Mouse (Mus musculus): ENCODE measurements around the gene Ndufv1. TPM values are rescaled to one million over a fixed set of nuclear protein-coding genes. Genes with fewer than 3 reads are reported as not detected.
"Not testable (repeated sequence)": the region's sequence is repeated elsewhere in the genome, so short reads cannot be mapped to it uniquely, and the experiment has no call there.

Gene Ndufv1
- polyA plus RNA-seq, 1 experiment from 2014 or later: 285 TPM

GRCm38 (mm10) chr19:4044109-4044508 is 31.5 kb upstream of the Ndufv1 start:
- H3K27ac ChIP-seq (ENCODE audit: low read length); H3K9ac ChIP-seq (replicated peaks; ENCODE audit: low read length); H3K27me3 ChIP-seq (ENCODE audit: insufficient read depth, low read length); H3K4me1 ChIP-seq (ENCODE audit: insufficient read depth, low read length); H3K36me3 ChIP-seq (ENCODE audit: insufficient read depth, low read length); H3K9me3 ChIP-seq (ENCODE audit: low read length); H3K4me2 ChIP-seq (replicated peaks; ENCODE audit: low read depth, low read length); H3K4me3 ChIP-seq (ENCODE audit: low read length); ATAC-seq (ENCODE audit: low FRiP score, low TSS enrichment): not testable (repeated sequence)
- 88% methylated on average over 5 of the region's 5 CpGs for WGBS

GRCm38 (mm10) chr19:4042124-4042523 is 29.5 kb upstream of the Ndufv1 start:
- peaks cover 9% of the 10 kb centered on the region; the same call in 1 of the 2 replicates for H3K4me1 ChIP-seq (ENCODE audit: insufficient read depth, low read length)
- no peaks in the 10 kb centered on the region for H3K27me3 ChIP-seq (ENCODE audit: insufficient read depth, low read length)
- no peak overlapping the region for H3K27ac ChIP-seq (ENCODE audit: low read length)
- H3K36me3 ChIP-seq (ENCODE audit: insufficient read depth, low read length): no peaks in the 10 kb centered on the region
- no peak overlapping the region for H3K4me3 ChIP-seq (ENCODE audit: low read length)
- H3K9ac ChIP-seq (replicated peaks; ENCODE audit: low read length): no peak overlapping the region
- H3K4me2 ChIP-seq (replicated peaks; ENCODE audit: low read depth, low read length): no peak overlapping the region
- 73% methylated on average over 14 of the region's 14 CpGs for whole genome bisulfite sequencing
- H3K9me3 ChIP-seq (ENCODE audit: low read length): no peaks in the 10 kb centered on the region
- no peak for ATAC-seq (ENCODE audit: low FRiP score, low TSS enrichment)

GRCm38 (mm10) chr19:4041500-4041899 is 28.9 kb upstream of the Ndufv1 start:
- H3K27me3 ChIP-seq (ENCODE audit: insufficient read depth, low read length); ATAC-seq (ENCODE audit: low FRiP score, low TSS enrichment); H3K9me3 ChIP-seq (ENCODE audit: low read length); H3K4me2 ChIP-seq (replicated peaks; ENCODE audit: low read depth, low read length); H3K27ac ChIP-seq (ENCODE audit: low read length); H3K36me3 ChIP-seq (ENCODE audit: insufficient read depth, low read length); H3K4me3 ChIP-seq (ENCODE audit: low read length); H3K9ac ChIP-seq (replicated peaks; ENCODE audit: low read length): not testable (repeated sequence)
- WGBS: 92% methylated on average over 3 of the region's 4 CpGs
- H3K4me1 ChIP-seq (ENCODE audit: insufficient read depth, low read length): peaks cover 12% of the 10 kb centered on the region

GRCm38 (mm10) chr19:4040941-4041340 is 28.3 kb upstream of the Ndufv1 start:
- not testable (repeated sequence) for H3K4me3 ChIP-seq (ENCODE audit: low read length); H3K9ac ChIP-seq (replicated peaks; ENCODE audit: low read length); H3K9me3 ChIP-seq (ENCODE audit: low read length); H3K36me3 ChIP-seq (ENCODE audit: insufficient read depth, low read length); H3K4me2 ChIP-seq (replicated peaks; ENCODE audit: low read depth, low read length); H3K27me3 ChIP-seq (ENCODE audit: insufficient read depth, low read length); ATAC-seq (ENCODE audit: low FRiP score, low TSS enrichment); H3K27ac ChIP-seq (ENCODE audit: low read length)
- WGBS: 77% methylated on average over 5 of the region's 5 CpGs
- peaks cover 17% of the 10 kb centered on the region for H3K4me1 ChIP-seq (ENCODE audit: insufficient read depth, low read length)

- peak within 1 kb of the TSS; percentile 95 for H3K9ac ChIP-seq (replicated peaks; ENCODE audit: low read length)
- 0% methylated on average over 26 of the region's 26 CpGs for whole genome bisulfite sequencing
- ATAC-seq (ENCODE audit: low FRiP score, low TSS enrichment): peak; percentile 87
- peaks cover 20% of the 10 kb centered on the region for H3K4me1 ChIP-seq (ENCODE audit: insufficient read depth, low read length)
- peak within 1 kb of the TSS; percentile 79 for H3K27ac ChIP-seq (ENCODE audit: low read length)
- peak within 1 kb of the TSS; percentile 77 for H3K4me2 ChIP-seq (replicated peaks; ENCODE audit: low read depth, low read length)
- H3K4me3 ChIP-seq (ENCODE audit: low read length): peak within 1 kb of the TSS; percentile 81
- H3K27me3 ChIP-seq (ENCODE audit: insufficient read depth, low read length): no peaks in the 10 kb centered on the region
- no peaks in the 10 kb centered on the region for H3K9me3 ChIP-seq (ENCODE audit: low read length)
- H3K36me3 ChIP-seq (ENCODE audit: insufficient read depth, low read length): peaks cover 4% of the 10 kb centered on the region
Measured at GRCm38 (mm10) chr19:4037788-4038232, 25.2 kb upstream of the Ndufv1 start, which contains the start of gene Gstp1. Gene Gstp1 (minus strand): TSS chr19:4037985.

- H3K27me3 ChIP-seq (ENCODE audit: insufficient read depth, low read length); H3K36me3 ChIP-seq (ENCODE audit: insufficient read depth, low read length); H3K9me3 ChIP-seq (ENCODE audit: low read length): not testable (repeated sequence)
- Histone ChIP-seq H3K4me1 (ENCODE audit: insufficient read depth, low read length) (peaks cover 20% of the 10 kb centered on the region), H3K27ac (ENCODE audit: low read length) (peak overlapping the region; percentile 79), H3K4me2 (replicated peaks; ENCODE audit: low read depth, low read length) (peak overlapping the region; percentile 77), H3K9ac (replicated peaks; ENCODE audit: low read length) (peak overlapping the region; percentile 95), H3K4me3 (ENCODE audit: low read length) (peak overlapping the region; percentile 81)
- WGBS: 23% methylated on average over 7 of the region's 8 CpGs
- peak; percentile 32 for ATAC-seq (ENCODE audit: low FRiP score, low TSS enrichment)
Measured at GRCm38 (mm10) chr19:4037154-4037787, 24.7 kb upstream of the Ndufv1 start.

GRCm38 (mm10) chr19:4036327-4037045 is 23.9 kb upstream of the Ndufv1 start:
- H3K27me3 ChIP-seq (ENCODE audit: insufficient read depth, low read length): no peaks in the 10 kb centered on the region
- peaks cover 4% of the 10 kb centered on the region for H3K36me3 ChIP-seq (ENCODE audit: insufficient read depth, low read length)
- no peak for ATAC-seq (ENCODE audit: low FRiP score, low TSS enrichment)
- no peak overlapping the region for H3K27ac ChIP-seq (ENCODE audit: low read length)
- H3K4me2 ChIP-seq (replicated peaks; ENCODE audit: low read depth, low read length): peak overlapping the region; percentile 35
- 0 out of 2 replicates have a peak overlapping the region, but pooled peaks have one; percentile 0 for H3K4me3 ChIP-seq (ENCODE audit: low read length)
- WGBS: 62% methylated on average over 12 of the region's 12 CpGs
- peaks cover 20% of the 10 kb centered on the region for H3K4me1 ChIP-seq (ENCODE audit: insufficient read depth, low read length)
- no peaks in the 10 kb centered on the region for H3K9me3 ChIP-seq (ENCODE audit: low read length)
- no peak overlapping the region for H3K9ac ChIP-seq (replicated peaks; ENCODE audit: low read length)

- ATAC-seq (ENCODE audit: low FRiP score, low TSS enrichment): no peak
- peaks cover 20% of the 10 kb centered on the region for H3K4me1 ChIP-seq (ENCODE audit: insufficient read depth, low read length)
- no peak overlapping the region for H3K27ac ChIP-seq (ENCODE audit: low read length)
- no peaks in the 10 kb centered on the region for H3K9me3 ChIP-seq (ENCODE audit: low read length)
- 66% methylated on average over 5 of the region's 5 CpGs for WGBS
- H3K27me3 ChIP-seq (ENCODE audit: insufficient read depth, low read length): no peaks in the 10 kb centered on the region
- no peak overlapping the region for H3K4me3 ChIP-seq (ENCODE audit: low read length)
- no peak overlapping the region for H3K4me2 ChIP-seq (replicated peaks; ENCODE audit: low read depth, low read length)
- no peak overlapping the region for H3K9ac ChIP-seq (replicated peaks; ENCODE audit: low read length)
- H3K36me3 ChIP-seq (ENCODE audit: insufficient read depth, low read length): peaks cover 4% of the 10 kb centered on the region
Measured at GRCm38 (mm10) chr19:4033742-4034141, 21.1 kb upstream of the Ndufv1 start.

GRCm38 (mm10) chr19:4033298-4033697 is 20.7 kb upstream of the Ndufv1 start:
- Histone ChIP-seq H3K4me3 (ENCODE audit: low read length) (no peak overlapping the region), H3K36me3 (ENCODE audit: insufficient read depth, low read length) (peaks cover 4% of the 10 kb centered on the region), H3K27me3 (ENCODE audit: insufficient read depth, low read length) (no peaks in the 10 kb centered on the region), H3K9ac (replicated peaks; ENCODE audit: low read length) (no peak overlapping the region), H3K27ac (ENCODE audit: low read length) (no peak overlapping the region), H3K9me3 (ENCODE audit: low read length) (no peaks in the 10 kb centered on the region), H3K4me2 (replicated peaks; ENCODE audit: low read depth, low read length) (no peak overlapping the region), H3K4me1 (ENCODE audit: insufficient read depth, low read length) (peaks cover 18% of the 10 kb centered on the region)
- ATAC-seq (ENCODE audit: low FRiP score, low TSS enrichment): no peak
- 62% methylated on average over 3 of the region's 3 CpGs for WGBS

GRCm38 (mm10) chr19:4032668-4033067 is 20.1 kb upstream of the Ndufv1 start:
- Histone ChIP-seq H3K4me3 (ENCODE audit: low read length) (no peak overlapping the region), H3K4me2 (replicated peaks; ENCODE audit: low read depth, low read length) (no peak overlapping the region), H3K9ac (replicated peaks; ENCODE audit: low read length) (no peak overlapping the region), H3K27ac (ENCODE audit: low read length) (no peak overlapping the region), H3K27me3 (ENCODE audit: insufficient read depth, low read length) (no peaks in the 10 kb centered on the region), H3K4me1 (ENCODE audit: insufficient read depth, low read length) (peaks cover 14% of the 10 kb centered on the region), H3K9me3 (ENCODE audit: low read length) (no peaks in the 10 kb centered on the region), H3K36me3 (ENCODE audit: insufficient read depth, low read length) (peaks cover 4% of the 10 kb centered on the region)
- WGBS: 72% methylated on average over 7 of the region's 7 CpGs
- no peak for ATAC-seq (ENCODE audit: low FRiP score, low TSS enrichment)

All from kidney, embryonic 16.5 days (tissue).